Mouse (Mus musculus) G1E (cell line): Measurements from ENCODE around the gene Selenop.

ENCODE experiments used
- CTCF ChIP-seq: IDR thresholded peaks from 2 replicates; pipeline ENCODE4 v1.5.1; 2012; ENCODE audit warnings: low read depth, low read length, inconsistent platforms, mixed read lengths
- GATA1 ChIP-seq: IDR thresholded peaks from 2 replicates; pipeline ENCODE4 v1.6.1; 2012; ENCODE audit warnings: borderline replicate concordance, low read length, inconsistent platforms, mixed read lengths
- TAL1 ChIP-seq: conservative IDR thresholded peaks from 2 replicates; pipeline ENCODE4 v1.6.1; 2012; ENCODE audit warnings: low read depth, low read length, inconsistent platforms, mixed read lengths

DNA sequence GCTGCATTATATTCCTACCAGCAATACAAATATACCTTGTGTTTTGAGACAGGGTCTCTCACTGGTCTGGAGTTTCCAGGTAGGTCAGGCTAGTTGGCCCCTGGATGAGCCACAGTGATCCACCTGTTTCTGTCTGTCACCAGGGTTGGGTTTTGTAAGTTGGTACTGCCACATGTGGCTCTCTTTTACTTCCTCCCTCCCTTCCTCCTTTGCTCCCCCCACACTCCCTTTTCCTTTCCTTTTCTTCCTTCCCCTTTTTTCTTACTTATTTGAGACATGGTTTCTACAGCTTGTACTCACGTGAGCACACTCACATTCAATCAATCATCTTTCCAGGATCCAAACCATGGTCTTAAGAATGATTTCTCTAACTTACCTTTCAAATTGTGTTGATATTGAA is 25.1 kb downstream of the Selenop start:
- no peak for TF ChIP-seq CTCF
- no peak for TF ChIP-seq TAL1
- no peak for TF ChIP-seq GATA1
